Mouse (Mus musculus) testis, adult 2 months (tissue): ENCODE measurements around the gene Ppm1a.

Experiments used
- CTCF ChIP-seq: fragments of 200-500 bp; IDR thresholded peaks from 2 replicates; pipeline ENCODE4 v1.5.1; 2012; ENCODE audit warnings: low read depth, mild to moderate bottlenecking, inconsistent platforms, low read length, moderate library complexity; ENCODE audit not compliant: control insufficient read depth, insufficient read depth, insufficient replicate concordance
- POLR2A ChIP-seq: fragments of 200-500 bp; IDR thresholded peaks from 2 replicates; pipeline ENCODE4 v1.6.1; 2012; ENCODE audit warnings: low read depth, mild to moderate bottlenecking, inconsistent platforms, low read length, moderate library complexity; ENCODE audit not compliant: control insufficient read depth

DNA sequence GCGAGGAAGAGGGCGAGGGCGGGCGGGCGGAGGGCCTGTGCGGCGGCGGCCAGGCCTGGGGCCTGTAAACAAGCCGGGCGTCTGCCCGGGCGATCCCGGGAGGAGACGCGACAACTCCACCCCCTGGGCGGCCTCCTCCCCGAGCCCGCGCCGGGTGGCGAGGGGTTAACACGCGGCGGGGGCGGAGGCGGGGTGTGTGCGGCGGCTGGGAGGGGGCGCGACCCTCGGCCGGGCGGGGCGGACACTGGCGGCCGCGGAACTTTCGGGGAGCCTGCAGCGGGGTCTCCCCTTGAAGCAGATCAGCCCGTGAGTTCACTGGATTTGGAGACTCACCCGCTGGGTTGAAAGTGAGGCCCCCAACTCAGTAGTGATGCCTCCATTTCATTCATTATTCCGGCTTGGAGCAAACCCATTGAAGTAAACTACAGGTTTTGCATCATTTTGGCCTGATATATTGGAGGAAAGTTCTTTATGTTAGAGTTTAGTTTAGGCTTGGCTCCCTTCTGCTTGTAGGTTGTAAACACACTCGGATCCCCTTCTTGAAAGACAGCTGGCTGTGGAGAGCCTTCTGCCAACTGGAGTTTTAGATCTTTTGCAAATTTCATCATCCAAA, 4.5 kb downstream of the Ppm1a start:
- TF ChIP-seq POLR2A (peak; percentile 24; the same call in 1 of the 2 replicates), CTCF (no peak)
